Mouse (Mus musculus) liver, postnatal 0 days (tissue): Measurements from ENCODE around the gene Smg6.

ENCODE experiments used
- CTCF ChIP-seq: sonication (generic); IDR thresholded peaks from 2 replicates; pipeline ENCODE4 v1.5.1; 2016; ENCODE audit warnings: antibody characterized with exemption, low read depth
- EP300 ChIP-seq: IDR thresholded peaks from 2 replicates; pipeline ENCODE4 v1.6.1; 2016; ENCODE audit warnings: antibody characterized with exemption, low read depth, mild to moderate bottlenecking

- TF ChIP-seq CTCF = no peak
- TF ChIP-seq EP300 = no peak
Observed at GRCm38 (mm10) chr11:74908618-74909399, 16.8 kb upstream of the Smg6 start.
